In the genomic region with DNA sequence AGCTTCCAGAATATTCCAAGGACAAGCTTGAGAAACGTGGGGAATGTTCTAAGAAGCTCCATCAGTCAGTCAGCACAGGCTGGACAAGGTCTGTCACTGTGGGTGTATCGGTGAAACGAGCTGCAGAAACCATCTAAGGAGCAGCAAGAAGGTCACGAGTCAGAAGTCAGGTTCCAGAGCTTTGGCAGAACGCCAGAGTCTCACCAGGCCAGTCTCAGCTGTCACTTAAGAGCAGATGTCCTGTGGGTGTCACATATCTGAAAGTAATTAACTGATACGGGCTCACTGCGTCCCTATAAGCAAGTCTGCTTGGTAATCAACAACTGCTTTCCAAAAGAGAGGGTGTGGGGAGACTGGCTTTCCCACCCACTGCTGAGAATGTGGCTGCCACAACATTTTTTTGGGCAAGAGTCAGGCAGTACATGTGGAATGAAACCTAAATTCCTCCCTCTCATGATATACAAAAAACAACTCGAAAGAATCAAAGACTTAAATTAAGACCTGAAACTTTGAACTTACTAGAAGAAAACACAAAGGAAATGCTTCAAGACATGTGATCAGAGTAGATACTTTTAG, we compare ENCODE assay signal across 10 mouse cellular contexts.
DNase-seq lines count a peak whose midpoint lies in the region; ATAC-seq and TF ChIP-seq lines count a peak whose summit lies in the region.
"Had no signal": no experiment of that assay in that cellular context is flagged by ENCODE, and none has a peak within 500 bp of the region (broad histone marks: within the 10 kb centered on the region; RNA-seq: fewer than 3 reads in every experiment).

No protein-coding gene starts in this region.

- no peak for TF ChIP-seq EP300 in stomach, postnatal 0 days (optimal IDR thresholded peaks at IDR 0.05)

- peak overlapping the region; percentile 27; the same call in 1 of the 2 replicates for H3K4me2 ChIP-seq in heart, embryonic 16.5 days (ENCODE audit: low read depth, low read length)
- H3K4me2 ChIP-seq in heart, embryonic 11.5 days: no peak overlapping the region
- no peak overlapping the region for H3K4me2 ChIP-seq in stomach, postnatal 0 days (replicated peaks; ENCODE audit: low read depth)
- H3K4me2 ChIP-seq: embryonic facial prominence, embryonic 12.5 days had no signal

- peak; percentile 30 for DNase-seq in 416B (ENCODE audit: low read depth)
- DNase-seq in layer of hippocampus, adult 9-11 months: peak; percentile 20
- DNase-seq in stomach, postnatal 0 days (ENCODE audit: low spot score): no peak
- DNase-seq in left cerebral cortex, adult 9 months (ENCODE audit: low spot score in 2 of 2): no peak

- no peak overlapping the region for H3K4me3 ChIP-seq in heart, embryonic 16.5 days (ENCODE audit: low read length)
- H3K4me3 ChIP-seq in heart, embryonic 11.5 days (ENCODE audit: low read depth, low read length): no peak overlapping the region
- no peak overlapping the region for H3K4me3 ChIP-seq in stomach, postnatal 0 days (ENCODE audit: low read depth, low read length)
- H3K4me3 ChIP-seq: embryonic facial prominence, embryonic 12.5 days; midbrain, embryonic 10.5 days had no signal

- no peak for TF ChIP-seq CTCF in stomach, postnatal 0 days (IDR thresholded peaks at IDR 0.05; ENCODE audit: low read depth)

- H3K9me3 ChIP-seq in heart, embryonic 16.5 days (replicated peaks; ENCODE audit: control insufficient read depth, low read length): no peaks in the 10 kb centered on the region
- no peaks in the 10 kb centered on the region for H3K9me3 ChIP-seq in heart, embryonic 11.5 days (replicated peaks; ENCODE audit: control insufficient read depth, low read length)
- no peaks in the 10 kb centered on the region for H3K9me3 ChIP-seq in stomach, postnatal 0 days (ENCODE audit: control insufficient read depth, low read length)
- H3K9me3 ChIP-seq: embryonic facial prominence, embryonic 12.5 days; midbrain, embryonic 10.5 days had no signal

- 10% methylated on average over 8 of the region's 8 CpGs for WGBS in heart, embryonic 16.5 days
- WGBS in heart, embryonic 11.5 days (ENCODE audit: insufficient replicate concordance): 10% methylated on average over 8 of the region's 8 CpGs
- 27% methylated on average over 8 of the region's 8 CpGs for WGBS in stomach, postnatal 0 days

- no peak overlapping the region for H3K9ac ChIP-seq in heart, embryonic 16.5 days (ENCODE audit: low read length)
- no peak overlapping the region for H3K9ac ChIP-seq in heart, embryonic 11.5 days (ENCODE audit: low read depth, low read length)
- no peak overlapping the region for H3K9ac ChIP-seq in stomach, postnatal 0 days (ENCODE audit: low read length)
- H3K9ac ChIP-seq: embryonic facial prominence, embryonic 12.5 days had no signal

- ATAC-seq in heart, embryonic 16.5 days (replicated peaks; ENCODE audit: extremely low read depth, insufficient read depth, low FRiP score): no peak
- ATAC-seq in heart, embryonic 11.5 days (replicated peaks; ENCODE audit: insufficient number of reproducible peaks, low FRiP score, low TSS enrichment): no peak
- peak; percentile 32; the same call in 1 of the 2 replicates for ATAC-seq in common myeloid progenitor, adult 5-6 weeks (replicated peaks; ENCODE audit: low read depth, poor library complexity, severe bottlenecking)
- ATAC-seq in stomach, postnatal 0 days (ENCODE audit: low FRiP score, low TSS enrichment): no peak
- no peak for ATAC-seq in erythroblast, adult 5-6 weeks (replicated peaks; ENCODE audit: low FRiP score, poor library complexity, severe bottlenecking)

- no peaks in the 10 kb centered on the region for H3K27me3 ChIP-seq in heart, embryonic 16.5 days (ENCODE audit: control insufficient read depth, insufficient read depth, low read length)
- peaks cover 6% of the 10 kb centered on the region; the same call in 1 of the 2 replicates for H3K27me3 ChIP-seq in heart, embryonic 11.5 days (ENCODE audit: control insufficient read depth, insufficient read depth, low read length)
- no peaks in the 10 kb centered on the region for H3K27me3 ChIP-seq in stomach, postnatal 0 days (ENCODE audit: control insufficient read depth, insufficient read depth, low read length)
- H3K27me3 ChIP-seq: embryonic facial prominence, embryonic 12.5 days had no signal

- H3K4me1 ChIP-seq in heart, embryonic 16.5 days (ENCODE audit: control insufficient read depth, insufficient read depth, low read length): peaks cover 3% of the 10 kb centered on the region
- peaks cover 11% of the 10 kb centered on the region; the same call in 1 of the 2 replicates for H3K4me1 ChIP-seq in heart, embryonic 11.5 days (ENCODE audit: control insufficient read depth, insufficient read depth, low read length)
- H3K4me1 ChIP-seq in stomach, postnatal 0 days (replicated peaks; ENCODE audit: control insufficient read depth, insufficient read depth): no peaks in the 10 kb centered on the region

- H3K36me3 ChIP-seq in heart, embryonic 16.5 days (ENCODE audit: control insufficient read depth, insufficient read depth): no peaks in the 10 kb centered on the region
- H3K36me3 ChIP-seq in heart, embryonic 11.5 days (ENCODE audit: control insufficient read depth, insufficient read depth, low read length): no peaks in the 10 kb centered on the region
- no peaks in the 10 kb centered on the region for H3K36me3 ChIP-seq in stomach, postnatal 0 days (ENCODE audit: control insufficient read depth, insufficient read depth, low read length)
- H3K36me3 ChIP-seq: embryonic facial prominence, embryonic 12.5 days; midbrain, embryonic 10.5 days had no signal

- no peak overlapping the region for H3K27ac ChIP-seq in heart, embryonic 16.5 days (ENCODE audit: low read length)
- H3K27ac ChIP-seq in heart, embryonic 11.5 days (ENCODE audit: low read depth, low read length): no peak overlapping the region
- no peak overlapping the region for H3K27ac ChIP-seq in stomach, postnatal 0 days (replicated peaks)
- H3K27ac ChIP-seq: embryonic facial prominence, embryonic 12.5 days; midbrain, embryonic 10.5 days had no signal

Comparison
In these comparisons a context has a peak if more than half of its experiments do, and no peak if none do; other contexts are left out.
1. DNase-seq: peak in 416B (single experiment) and layer of hippocampus, adult 9-11 months (single experiment); none in stomach, postnatal 0 days (single experiment) and left cerebral cortex, adult 9 months (0 of 2).